Mouse (Mus musculus) skeletal muscle tissue, adult 2 months (tissue): ENCODE results near the gene Sdc1.

ENCODE experiments used
- DNase-seq: peaks from one replicate; pipeline ENCODE4 v3.0.0-alpha.2; 2012; ENCODE audit warnings: low read depth, low spot score

Sdc1 gene

GRCm38 (mm10) chr12:8827014-8827715 lies 56.0 kb downstream of the Sdc1 start:
- DNase-seq: no peak

GRCm38 (mm10) chr12:8829032-8829660 lies 58.0 kb downstream of the Sdc1 start:
- DNase-seq: no peak

- DNase-seq: no peak
Observed at GRCm38 (mm10) chr12:8829661-8830040, 58.5 kb downstream of the Sdc1 start.

- no peak for DNase-seq
Observed at GRCm38 (mm10) chr12:8830967-8831635, 60.0 kb downstream of the Sdc1 start.

GRCm38 (mm10) chr12:8831710-8832109 lies 60.6 kb downstream of the Sdc1 start:
- DNase-seq: no peak

- DNase-seq: no peak
Observed at GRCm38 (mm10) chr12:8840782-8841325, 69.7 kb downstream of the Sdc1 start.

- no peak for DNase-seq
Observed at GRCm38 (mm10) chr12:8842725-8843124, 71.6 kb downstream of the Sdc1 start.
